Mouse (Mus musculus): ENCODE measurements around the gene Slc7a8.

The Slc7a8 gene

DNA sequence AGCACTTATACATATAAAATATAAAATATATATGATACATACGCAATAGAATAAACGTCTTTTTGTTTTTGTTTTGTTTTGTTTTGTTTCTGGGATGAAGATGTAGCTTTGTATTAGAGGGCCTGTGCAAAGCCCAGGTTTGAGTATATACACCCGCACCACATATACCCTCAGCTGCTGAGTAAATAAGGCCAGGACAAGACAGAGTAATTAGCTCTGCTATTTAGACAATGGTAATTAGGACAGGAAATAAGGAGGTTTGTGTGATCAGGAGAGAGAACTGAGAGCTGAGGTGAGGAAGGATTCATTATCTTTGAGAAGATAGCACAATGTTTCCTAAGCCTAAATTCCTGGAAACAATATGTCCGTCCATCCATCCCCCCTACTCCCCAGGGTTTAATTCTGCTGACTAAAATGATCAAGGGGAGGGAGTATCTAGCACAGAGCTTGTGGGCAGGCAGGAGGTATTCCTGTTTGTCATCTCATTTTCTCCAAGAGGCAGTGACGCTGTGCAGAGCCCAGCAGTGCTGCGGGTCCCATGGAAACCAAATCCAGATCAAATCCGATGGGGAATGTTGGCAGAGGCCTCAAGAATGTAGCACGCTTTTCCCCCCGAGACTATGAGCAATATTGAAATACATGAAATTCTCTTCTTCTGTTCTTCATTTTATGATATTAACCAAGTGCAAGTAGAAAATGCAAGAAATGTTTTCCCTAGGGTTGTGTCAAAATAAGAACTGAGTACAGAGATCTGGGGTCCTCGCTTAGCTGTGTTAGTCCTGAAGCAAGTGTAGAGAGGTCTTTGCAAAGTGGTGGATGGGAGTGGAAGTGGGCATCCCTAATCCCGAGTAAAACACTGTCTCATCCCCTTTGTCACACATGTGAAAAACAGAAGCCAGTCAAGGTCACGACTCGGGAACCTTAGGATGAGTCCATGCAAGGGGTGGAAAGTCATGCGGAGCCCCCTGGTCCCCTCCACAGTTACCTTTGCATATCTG, 44.9 kb downstream of the Slc7a8 start:
- DNase-seq: peak; percentile 70

DNA sequence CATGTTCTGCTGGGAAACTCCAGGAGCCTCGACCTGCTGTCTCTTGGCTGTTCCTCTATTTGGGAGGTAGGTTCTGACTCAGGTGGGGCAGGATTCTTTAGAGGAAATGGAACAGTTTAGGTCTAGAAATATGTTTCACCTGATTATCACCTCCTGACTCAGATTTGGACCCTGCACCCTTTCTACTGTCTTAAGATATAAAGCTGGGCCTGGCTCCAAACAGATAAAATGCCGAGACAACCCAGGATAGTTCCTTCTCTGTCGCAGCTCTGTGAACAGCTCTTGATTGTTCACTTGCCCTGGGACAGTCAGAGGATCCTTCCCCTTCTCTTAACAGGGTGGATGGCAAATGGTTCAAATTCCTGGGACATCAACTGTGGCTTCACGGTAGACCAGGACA, 46.5 kb downstream of the Slc7a8 start:
- no peak for DNase-seq

DNA sequence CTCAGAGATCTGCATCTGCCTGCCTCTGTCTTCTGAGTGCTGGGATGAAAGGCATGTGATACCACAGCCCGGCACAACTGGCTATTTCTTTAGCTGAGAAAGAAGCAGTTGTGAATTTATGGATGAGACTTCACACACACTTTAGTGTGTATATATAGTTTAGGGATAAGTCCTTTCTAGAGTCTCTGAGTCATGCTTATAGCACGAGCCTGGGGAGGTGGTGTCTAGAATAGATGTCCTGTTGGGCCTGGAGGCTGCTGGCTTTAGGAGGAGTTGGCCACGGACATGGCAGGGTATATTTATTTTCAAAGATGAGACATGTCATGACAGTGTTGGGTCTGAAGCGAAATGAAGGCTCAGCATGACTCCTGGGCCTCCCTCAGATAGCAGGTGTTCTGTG, 47.7 kb downstream of the Slc7a8 start:
- peak; percentile 48 for DNase-seq

DNA sequence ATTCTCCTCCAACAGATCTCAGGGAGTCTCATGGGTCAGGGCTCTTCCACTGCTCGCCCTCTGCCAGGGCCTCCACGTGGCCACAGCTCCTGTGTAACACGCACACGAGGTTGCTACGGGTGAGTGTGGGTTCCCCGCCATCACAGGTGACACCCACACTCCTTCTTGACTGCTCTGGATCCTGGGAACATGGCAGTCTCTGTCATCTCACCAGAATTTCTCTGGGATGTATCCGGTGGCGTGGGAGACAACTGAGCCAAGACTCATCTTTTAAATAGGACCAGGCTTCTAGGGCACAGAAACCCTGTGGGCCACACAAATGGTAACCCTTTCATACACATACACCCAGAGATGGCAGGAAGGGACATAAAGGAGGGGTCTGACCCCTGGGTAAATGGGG, 49.5 kb downstream of the Slc7a8 start:
- no peak for DNase-seq

DNA sequence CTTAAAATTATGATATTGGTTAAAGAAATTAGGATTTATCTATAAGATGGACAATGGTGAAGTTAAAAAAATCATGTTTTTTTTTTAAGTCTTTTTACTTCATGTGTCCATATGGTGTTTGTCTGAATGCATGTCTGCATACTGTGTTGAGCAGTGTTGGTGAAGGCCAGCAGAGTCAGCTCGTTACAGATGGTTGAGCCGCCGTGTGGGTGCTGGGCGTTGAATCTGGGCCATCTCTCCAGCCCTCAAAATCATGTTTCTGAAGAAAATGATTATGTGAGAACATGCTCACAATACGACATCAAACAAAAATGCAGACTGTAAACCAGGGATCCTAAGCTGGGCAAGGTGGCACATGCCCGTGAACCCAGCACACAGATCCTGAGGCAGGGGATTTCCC, 51.4 kb downstream of the Slc7a8 start:
- DNase-seq: peak; percentile 61

DNA sequence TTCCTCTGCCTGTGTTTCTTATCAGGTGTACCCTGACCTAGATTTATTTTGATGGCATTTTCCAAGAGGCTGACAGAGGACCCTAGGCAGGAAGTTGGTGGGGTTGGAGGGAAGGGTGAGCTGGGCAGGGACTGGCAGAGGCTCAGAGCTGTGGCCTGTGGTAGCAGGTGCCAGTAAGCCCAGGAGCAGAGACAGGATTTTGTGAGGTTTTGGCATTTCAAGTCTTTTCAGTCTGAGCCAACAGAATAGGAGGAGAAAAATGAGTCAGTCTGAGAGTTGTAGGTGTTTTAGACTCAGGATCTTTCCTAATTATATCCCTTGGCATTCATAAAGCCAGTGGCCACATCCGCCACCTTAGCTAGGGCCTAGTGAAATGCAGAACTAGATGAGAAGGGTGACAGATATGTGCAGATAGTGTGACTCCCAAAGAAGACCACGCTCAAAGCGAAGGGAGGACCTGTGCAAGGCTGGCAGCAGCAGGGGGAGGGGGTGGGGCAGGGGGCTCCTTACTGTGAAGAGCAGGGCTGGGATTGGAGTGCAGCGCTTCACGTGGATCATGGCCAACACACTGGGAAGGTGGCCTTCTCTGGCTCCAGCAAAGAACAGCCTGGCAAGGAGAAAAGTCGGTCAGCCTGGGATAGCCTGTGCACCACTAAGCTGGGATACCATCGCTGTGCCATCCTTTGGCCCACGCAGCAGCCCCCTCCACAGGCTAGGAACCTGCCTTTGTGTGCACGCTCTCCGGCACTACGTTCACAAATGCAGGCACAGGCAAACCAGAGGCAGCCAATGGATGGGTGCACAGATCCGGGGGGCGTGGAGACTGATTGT, 52.7 kb downstream of the Slc7a8 start:
- DNase-seq: peak; percentile 67

DNA sequence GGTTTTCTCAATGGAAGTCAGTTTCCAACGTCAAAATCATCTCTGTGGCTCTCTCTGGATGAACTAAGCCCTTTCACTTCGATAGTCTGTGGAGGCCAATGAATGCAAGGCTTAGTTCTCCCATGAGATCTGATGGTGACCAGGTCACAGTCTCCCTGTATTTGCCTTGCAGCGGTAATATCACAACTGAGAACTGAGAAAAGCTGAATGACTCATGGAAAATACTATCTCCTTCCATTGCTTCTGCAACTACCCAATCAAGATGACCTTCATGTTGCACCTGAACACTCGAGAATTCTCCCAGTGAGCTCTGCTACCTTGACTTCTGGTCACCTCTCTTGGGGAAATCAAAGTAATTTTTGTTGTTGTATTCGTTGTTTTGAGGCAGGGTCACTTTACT, 54.2 kb downstream of the Slc7a8 start:
- no peak for DNase-seq

DNA sequence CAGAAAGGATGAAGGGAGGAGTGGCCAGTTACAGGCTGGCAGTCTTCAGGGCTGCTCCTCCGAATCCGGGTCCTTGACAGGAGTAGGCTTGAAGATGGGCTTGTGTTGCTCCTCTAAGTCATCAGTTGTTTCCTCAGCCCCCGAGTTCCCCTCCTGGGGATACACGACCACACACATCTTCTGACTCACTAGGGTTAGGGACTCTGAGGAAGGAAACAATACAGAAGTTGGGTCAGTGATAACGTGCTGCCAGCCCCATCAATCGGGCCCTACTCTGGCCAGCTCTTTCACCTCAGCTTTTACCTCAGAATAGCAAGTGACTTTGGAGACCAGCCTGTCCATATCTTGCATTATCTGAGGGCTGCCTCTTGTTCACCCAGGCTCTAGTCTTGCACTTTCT, 57.7 kb downstream of the Slc7a8 start:
- no peak for DNase-seq

DNA sequence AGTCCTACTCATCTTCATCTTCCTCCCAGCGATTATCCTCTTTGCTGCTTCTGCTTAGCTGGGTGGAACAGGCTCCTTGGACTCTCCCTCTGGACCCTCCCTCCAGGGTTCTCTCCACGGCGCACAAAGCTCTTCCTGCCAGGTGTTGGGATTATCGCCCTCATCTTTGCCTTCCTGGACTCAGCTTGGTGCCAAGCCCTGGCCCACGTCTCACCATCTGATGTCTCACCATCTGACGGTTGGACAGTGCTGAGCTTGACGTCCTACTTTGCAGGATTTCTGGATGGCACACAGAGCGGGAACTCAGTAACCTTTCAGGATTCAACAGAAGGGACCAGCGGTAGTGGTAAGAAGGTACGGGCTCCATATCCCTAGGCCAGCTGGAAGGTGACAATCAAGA, 60.0 kb downstream of the Slc7a8 start:
- DNase-seq: no peak

DNA sequence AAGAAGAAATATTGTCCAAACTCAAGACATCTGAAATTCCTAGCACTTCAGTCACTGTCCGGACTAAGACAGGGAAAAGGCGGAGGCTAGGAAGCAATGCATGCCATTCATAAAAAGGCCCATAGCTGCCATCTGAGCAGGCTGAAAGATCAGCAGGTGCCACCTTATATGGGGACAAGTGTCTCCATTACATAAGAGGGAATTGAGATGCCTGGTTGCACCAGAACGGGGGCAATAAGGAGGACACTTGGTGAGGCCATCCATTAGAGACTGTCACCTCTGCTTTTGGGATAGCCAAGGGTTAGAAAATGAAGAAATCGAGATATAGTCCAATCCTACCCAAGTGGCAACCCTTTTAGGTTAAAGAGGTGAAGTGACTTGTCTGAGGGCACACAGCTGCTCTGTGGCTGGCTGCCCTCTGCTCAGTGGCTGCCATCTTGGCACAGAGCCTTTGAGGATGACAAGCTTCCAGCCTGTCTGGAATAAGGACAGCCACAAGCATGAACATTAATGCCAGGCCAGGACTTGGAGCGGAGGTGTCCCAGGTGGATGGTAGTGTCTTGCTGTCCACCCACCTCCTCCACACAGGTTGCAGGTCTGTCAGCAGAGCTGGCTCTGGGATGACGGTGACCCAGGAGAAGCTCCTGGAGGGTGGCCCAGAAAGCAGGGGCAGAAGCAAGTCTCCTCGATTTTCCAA, 60.9 kb downstream of the Slc7a8 start:
- DNase-seq: no peak

DNA sequence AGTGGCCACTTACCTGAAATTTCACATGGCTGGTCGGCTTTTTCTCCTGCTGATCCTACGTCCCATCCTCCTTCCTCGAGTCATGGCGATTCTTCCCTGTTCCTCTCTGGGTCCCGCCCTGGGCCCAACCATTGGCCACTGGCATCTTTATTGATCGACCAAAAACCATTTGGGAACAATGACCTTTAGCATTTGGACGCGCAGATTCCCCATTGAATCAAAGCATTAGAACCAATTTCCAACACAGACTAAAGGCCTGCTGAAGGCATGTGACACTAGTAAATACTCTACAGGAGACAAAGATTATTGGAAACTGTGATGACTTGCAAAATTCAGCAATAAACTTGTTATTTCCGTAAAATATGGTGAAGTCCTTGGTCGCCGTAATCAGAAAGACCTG, 61.7 kb downstream of the Slc7a8 start:
- no peak for DNase-seq

DNA sequence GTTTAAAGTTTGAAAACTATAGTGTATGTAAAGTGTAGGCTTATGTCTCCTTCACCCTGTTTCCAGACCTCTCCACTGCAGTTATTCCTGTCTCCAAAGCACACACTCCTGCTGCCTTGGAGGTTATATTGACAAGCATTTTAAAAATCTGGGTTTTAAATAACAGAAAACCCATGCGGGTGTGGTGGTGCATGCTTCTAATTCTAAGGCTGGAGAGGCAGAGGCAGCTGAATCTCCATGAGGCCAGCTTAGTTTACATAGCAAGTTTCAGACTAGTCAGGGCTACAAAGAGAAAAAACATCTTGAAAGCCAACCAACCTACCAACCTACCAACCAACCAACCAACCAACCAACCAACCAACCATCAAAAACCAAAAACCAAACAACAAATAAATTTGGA, 66.3 kb downstream of the Slc7a8 start:
- no peak for DNase-seq

DNA sequence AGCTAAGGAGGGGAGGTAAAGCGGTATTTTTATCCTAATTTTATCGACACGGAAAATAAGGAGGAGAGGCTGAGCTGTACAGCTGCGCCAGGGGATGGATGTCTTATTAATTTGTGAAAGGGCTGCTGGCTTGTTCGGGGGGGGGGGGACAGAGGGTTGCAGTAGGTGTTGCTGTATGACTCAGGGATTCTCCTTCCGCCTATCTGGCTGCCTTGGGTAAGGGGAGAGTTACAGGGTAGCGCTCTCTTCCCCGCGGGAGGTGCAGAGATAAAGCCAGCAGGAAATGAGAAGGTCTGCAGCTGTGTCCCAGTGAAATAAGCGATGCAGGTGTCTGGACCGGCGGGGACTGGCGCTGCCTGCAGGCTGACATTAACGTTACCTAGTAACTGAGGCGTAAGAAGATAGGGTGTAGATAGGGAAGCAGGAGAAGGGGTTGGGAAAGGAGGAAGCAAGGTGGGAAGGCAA, 67.1 kb downstream of the Slc7a8 start:
- peak; percentile 35 for DNase-seq

DNA sequence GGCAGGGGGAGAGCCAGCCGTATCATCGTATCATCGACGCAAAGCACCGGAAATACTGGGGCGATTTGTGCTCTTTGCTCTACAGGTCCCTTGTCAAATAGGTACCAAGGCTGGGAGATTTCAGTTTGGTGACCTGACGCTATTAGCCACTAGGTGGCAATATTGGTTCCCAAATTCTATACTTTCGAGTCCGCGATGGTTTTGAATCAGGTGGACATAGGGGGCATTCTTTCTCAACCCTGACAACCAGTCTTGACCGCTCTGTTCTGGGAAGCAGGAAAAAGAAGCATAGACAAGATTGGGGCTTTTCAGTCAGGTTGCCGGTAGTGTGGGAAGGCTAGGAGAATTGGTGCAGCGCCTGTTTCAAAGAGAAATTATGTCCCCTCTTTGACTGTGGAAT, 67.6 kb downstream of the Slc7a8 start:
- DNase-seq: peak; percentile 75

DNA sequence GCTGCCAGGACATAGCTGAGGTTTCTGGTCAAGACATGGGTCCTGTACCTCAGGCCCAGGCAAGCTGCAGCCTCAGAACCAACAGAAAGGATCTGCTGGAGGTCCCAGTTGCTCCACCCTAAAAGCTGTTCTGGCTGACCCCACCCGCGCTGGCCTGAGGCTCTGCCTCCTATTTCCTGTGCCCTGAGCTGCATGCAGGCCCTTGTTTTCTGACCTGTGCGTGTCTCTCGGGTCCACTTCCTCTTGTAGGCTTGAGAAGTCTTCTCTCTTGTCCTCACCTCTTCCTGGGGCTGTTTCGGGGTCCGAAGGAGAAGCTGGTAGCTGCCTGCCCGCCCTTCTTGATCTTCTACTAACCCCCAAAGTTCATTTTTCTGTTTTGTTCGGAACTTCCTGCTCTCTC, 68.9 kb downstream of the Slc7a8 start:
- no peak for DNase-seq

DNA sequence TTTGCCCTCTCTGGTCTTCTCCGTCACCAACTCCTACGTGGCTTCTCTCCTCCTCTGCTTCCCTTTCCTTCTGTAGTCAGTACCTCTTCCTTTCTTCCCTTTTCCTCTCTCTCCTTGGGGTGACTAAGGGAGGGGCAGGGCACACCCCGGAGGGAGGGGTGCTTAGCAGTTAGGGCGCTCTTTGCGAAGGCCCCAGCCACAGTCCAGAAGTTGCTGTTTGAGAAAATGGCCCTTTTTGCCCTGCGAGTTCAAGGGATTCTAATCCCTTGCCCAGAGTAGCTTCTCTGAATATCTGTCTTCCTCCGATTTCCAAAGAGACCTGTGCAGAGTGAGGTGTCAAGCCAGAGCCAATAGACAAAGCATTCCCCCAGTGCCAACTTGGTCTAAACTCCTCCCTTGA, 69.7 kb downstream of the Slc7a8 start, which contains the start of gene Cebpe:
Cebpe (minus strand) TSS at position 101 of the 400 bp plus-strand sequence.
- DNase-seq: no peak

DNA sequence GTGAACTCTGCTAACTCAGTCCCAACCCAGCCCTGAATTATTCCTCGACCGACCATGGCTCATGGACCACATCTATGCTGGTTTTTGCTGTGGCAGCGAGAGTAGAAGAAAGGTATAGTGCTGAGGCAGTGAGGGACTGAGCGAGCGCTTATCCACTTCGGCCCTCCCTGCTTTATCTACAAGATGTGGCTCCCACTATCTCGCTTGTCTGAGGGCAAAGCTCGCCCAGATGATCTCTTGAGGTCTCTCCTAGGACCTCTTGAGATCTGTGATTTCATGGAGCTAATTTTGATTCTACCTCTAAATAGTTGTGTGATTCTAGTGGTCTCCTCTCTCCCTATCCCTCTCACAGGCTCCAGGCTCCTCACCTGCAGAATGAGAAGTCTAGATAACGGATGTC, 72.7 kb downstream of the Slc7a8 start:
- no peak for DNase-seq

DNA sequence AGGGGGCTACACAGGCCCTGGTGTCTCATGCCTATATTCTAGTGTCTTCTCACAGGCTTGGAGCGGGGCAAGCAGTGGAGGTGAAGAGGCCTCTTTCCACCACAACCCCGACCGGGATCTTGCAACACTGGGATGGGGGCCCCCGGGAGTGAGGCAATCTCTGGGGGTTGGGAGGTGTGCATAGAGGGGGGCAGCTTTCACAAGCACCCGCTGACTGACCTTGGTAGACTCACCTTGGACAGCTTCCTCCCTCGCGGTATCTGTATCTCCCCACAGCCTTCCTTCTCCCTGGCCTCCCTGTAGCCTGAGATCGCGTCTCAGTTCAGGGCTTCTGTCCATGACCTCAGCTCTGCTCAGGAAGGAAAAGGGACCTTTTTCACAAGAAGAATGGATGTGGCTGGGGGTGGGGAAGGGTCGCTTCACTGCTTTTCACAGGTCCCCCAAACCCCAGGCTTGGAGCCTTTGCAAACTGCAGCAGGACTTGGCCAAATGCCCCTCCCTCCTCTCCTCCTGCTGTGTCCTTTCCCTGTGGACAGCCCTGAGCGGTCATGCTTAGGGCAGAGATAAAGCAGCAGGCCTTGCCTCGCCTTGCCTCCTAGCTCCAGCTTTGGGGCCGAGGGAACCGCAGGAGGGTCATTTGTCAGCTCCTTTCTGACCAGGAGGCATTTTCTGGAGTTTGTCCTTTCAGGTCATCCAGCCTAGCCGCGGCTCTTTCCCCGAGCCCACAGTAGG, 75.0 kb downstream of the Slc7a8 start:
- DNase-seq: no peak

DNA sequence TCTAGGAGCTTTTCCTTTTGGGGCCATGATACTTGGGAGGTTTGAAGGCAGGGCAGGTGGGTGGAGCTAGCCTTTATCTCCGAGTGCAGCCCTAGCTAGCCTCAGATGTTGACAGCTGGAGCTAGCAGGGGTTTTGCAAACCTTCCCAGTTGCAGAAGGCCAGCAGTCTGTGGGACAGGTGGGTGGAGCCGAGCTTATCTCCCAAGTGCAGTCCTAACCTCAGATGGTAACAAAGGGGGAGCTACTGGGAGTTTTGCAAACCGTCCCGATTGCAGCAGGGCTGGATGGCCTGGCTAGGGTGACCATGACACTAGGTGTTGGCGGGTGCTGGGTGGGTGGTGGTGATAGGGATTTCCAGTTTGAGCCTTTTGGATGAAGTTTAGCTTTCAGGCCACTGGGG, 75.9 kb downstream of the Slc7a8 start:
- DNase-seq: no peak

DNA sequence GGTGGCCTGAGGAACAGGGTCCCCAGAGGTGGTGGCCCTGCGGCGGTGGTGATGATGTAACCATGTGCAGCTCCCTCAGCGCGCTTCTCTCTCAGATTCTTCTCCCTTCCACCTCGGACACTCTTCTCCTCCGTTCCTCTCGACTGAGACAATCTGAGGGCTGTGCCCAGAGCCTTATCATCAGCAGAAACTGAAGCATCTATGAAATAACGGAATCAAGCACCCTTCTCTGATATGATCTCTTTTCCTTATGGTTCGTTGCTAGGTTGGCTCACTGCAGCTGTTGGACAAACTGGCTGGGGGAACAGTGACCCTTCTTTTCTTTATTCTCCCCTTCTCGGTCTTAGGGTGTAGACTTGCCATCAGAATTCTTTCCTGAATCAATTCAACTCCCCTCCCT, 78.5 kb downstream of the Slc7a8 start:
- DNase-seq: no peak

DNA sequence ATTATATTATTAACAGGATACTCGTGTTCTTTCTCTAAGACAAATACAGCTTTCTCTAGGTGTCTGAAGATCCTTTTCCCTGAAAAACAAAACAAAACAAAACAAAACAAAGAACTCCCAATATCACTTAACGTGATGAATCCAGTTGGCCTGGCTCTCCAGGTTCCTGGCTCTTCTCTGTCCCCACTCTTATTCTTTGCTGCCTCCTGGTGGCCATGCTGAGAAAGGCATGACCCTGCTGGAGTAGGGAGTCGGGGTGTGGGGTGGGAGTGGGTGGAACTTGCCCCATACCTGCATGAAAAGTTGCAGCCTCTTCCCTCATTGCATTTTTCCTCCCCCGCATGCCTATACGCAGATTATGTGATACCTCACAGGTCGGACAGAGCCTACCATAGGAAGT, 80.4 kb downstream of the Slc7a8 start:
- peak; percentile 69 for DNase-seq

DNA sequence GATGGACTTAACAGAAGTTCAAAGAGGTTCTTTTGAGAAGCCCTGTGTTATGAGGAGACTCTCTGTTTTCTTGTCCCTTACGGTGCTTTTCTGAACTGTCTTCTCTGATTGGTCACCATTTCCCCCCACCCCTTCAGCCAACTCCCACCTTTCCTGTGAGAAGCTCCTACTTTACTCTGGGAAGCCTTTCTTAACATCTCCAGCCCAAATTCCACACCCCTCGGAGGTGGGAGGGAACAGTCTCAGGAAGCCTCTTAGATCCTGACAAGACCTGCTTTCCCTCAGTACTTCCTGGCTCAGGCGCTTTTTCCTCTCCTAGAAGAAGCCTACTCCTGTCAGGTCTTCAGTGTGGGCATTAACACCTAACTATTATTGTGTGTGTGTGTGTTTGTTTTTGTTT, 82.2 kb downstream of the Slc7a8 start:
- no peak for DNase-seq
